Mouse (Mus musculus): ENCODE measurements at regions not wholly inside any gene's neighbourhood (a gene's known extent, or its start where the extent isn't known, plus 50 kb on each side); places are given as distances from the start of the nearest gene placed in this dataset.

DNA sequence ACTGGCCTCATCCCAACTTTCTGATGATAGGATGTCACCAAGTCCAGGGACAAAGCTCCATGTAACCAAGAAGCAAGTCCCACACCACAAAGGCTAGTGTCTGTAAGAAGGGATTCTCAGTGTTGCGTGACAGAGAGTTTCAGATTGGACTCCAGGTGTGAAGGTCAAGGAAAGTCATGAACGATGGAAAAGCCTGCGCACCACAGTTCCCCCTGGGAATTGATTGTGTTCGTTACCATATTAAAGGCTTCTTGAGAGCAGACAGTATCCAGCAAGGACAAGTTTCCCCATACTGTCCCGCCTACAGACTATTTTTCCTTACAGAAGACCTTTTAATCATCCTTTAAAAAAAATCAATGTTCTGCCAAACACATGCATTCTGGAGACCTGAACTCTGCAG is 257.0 kb upstream of the Trpc7 start:
- Histone ChIP-seq H3K4me3 (replicated peaks in 1 of 3; ENCODE audit: low read depth in 2 of 3, low read length in 2 of 3, poor library complexity in 1 of 3) (no peak overlapping the region), H3K9me3 (replicated peaks; ENCODE audit: low read length) (peaks cover 84% of the 10 kb centered on the region), H3K27me3 (replicated peaks) (no peaks in the 10 kb centered on the region), H3K36me3 (replicated peaks in 1 of 2; ENCODE audit: control insufficient read depth in 1 of 2, insufficient read depth in 1 of 2, low read length in 1 of 2) (no peaks in the 10 kb centered on the region), H3K9ac (ENCODE audit: insufficient read depth, low read depth) (no peak overlapping the region), H3K79me2 (replicated peaks; ENCODE audit: control insufficient read depth, extremely low read depth, insufficient read depth, poor library complexity, severe bottlenecking) (no peaks in the 10 kb centered on the region), H3K4me1 (ENCODE audit: control insufficient read depth in 1 of 2, insufficient read depth in 2 of 2) (no peaks in the 10 kb centered on the region), H3K27ac (ENCODE audit: insufficient read depth, low read depth) (no peak overlapping the region), H3K4me2 (ENCODE audit: insufficient read depth, low read depth, poor library complexity, severe bottlenecking) (no peak overlapping the region)
- no peak for DNase-seq (ENCODE audit: extremely low read depth)
- in situ Hi-C loops (cut with MboI; ENCODE audit: low pct_ligation_motif_present, low pct_unique_long_range_greater_than_20kb, low sequenced_read_pairs): no loop called here
- no peak for TF ChIP-seq RCOR1 (conservative IDR thresholded peaks at IDR 0.05; ENCODE audit: low read depth, low read length)
- no peak for TF ChIP-seq SMC3 (IDR thresholded peaks at IDR 0.05; ENCODE audit: low read depth, low read length)
- no peak for TF ChIP-seq HCFC1 (IDR thresholded peaks at IDR 0.05; ENCODE audit: low read depth, low read length)
- no peak for TF ChIP-seq ZKSCAN1 (IDR thresholded peaks at IDR 0.05; ENCODE audit: borderline replicate concordance, low read depth, low read length)
- no peak for TF ChIP-seq UBTF (IDR thresholded peaks at IDR 0.05; ENCODE audit: low read depth, low read length)
- no peak for TF ChIP-seq PAX5 (IDR thresholded peaks at IDR 0.05; ENCODE audit: low read length)
- no peak for TF ChIP-seq E2F4 (IDR thresholded peaks at IDR 0.05; ENCODE audit: insufficient replicate concordance, low read depth, low read length)
- dilution Hi-C loops (cut with MboI; ENCODE audit: extremely low pct_ligation_motif_present, extremely low pct_unique_long_range_greater_than_20kb, low sequenced_read_pairs): no loop called here

DNA sequence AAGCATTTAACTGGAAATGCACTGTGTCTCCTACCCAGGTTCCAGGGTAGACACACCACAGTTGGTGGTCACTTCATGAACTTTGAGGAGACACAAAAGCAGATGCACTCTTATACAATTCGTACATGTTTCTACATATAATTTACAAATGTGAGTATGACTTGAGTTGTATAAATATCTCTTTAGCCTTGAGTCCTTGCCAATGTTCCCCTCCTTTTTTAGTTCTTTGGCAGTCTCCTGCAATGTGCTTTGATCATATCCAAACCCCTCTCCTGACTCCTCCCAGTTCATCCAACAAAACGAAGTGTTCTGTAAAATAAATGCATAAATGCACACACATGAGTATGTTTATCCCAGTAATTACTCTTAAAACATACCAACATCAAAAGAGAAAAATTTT is 251.8 kb upstream of the Trpc7 start:
- no peak for DNase-seq (ENCODE audit: extremely low read depth)
- no peaks in the 10 kb centered on the region for H3K79me2 ChIP-seq (replicated peaks; ENCODE audit: control insufficient read depth, extremely low read depth, insufficient read depth, poor library complexity, severe bottlenecking)
- peaks cover 81% of the 10 kb centered on the region for H3K9me3 ChIP-seq (replicated peaks; ENCODE audit: low read length)
- in situ Hi-C loops (cut with MboI; ENCODE audit: low pct_ligation_motif_present, low pct_unique_long_range_greater_than_20kb, low sequenced_read_pairs) (no loop called here), dilution Hi-C loops (cut with MboI; ENCODE audit: extremely low pct_ligation_motif_present, extremely low pct_unique_long_range_greater_than_20kb, low sequenced_read_pairs) (no loop called here)
- no peak overlapping the region for H3K27ac ChIP-seq (ENCODE audit: insufficient read depth, low read depth)
- no peaks in the 10 kb centered on the region for H3K27me3 ChIP-seq (replicated peaks)
- H3K9ac ChIP-seq (ENCODE audit: insufficient read depth, low read depth): no peak overlapping the region
- H3K4me1 ChIP-seq (ENCODE audit: control insufficient read depth in 1 of 2, insufficient read depth in 2 of 2): no peaks in the 10 kb centered on the region
- no peak overlapping the region for H3K4me2 ChIP-seq (ENCODE audit: insufficient read depth, low read depth, poor library complexity, severe bottlenecking)
- TF ChIP-seq IRF4 (IDR thresholded peaks at IDR 0.05; ENCODE audit: low read depth, low read length) (no peak), TBP (conservative IDR thresholded peaks at IDR 0.05; ENCODE audit: low read depth, low read length) (no peak), MXI1 (IDR thresholded peaks at IDR 0.05; ENCODE audit: low read depth, low read length) (no peak)
- no peak overlapping the region for H3K4me3 ChIP-seq (replicated peaks in 1 of 3; ENCODE audit: low read depth in 2 of 3, low read length in 2 of 3, poor library complexity in 1 of 3)
- H3K36me3 ChIP-seq (replicated peaks in 1 of 2; ENCODE audit: control insufficient read depth in 1 of 2, insufficient read depth in 1 of 2, low read length in 1 of 2): no peaks in the 10 kb centered on the region

DNA sequence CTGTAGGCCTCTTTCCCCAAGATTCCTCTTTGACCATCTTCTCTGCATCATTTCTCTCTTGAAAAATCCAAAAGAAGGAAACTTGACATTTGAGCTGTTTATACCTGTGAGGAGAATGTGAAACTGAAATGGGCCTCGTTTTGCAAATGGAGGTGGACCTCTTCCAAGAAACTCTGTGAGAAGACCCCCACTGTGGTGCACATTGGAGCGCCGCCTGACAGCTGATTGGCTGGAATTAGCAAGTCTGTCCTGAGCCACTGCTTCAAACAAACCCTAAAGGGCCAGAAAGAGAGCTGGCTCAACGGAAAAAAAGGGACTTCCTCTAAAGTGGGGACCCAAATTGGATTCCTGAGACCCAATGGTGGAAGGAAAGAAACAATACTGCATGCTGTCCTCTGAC is 250.9 kb upstream of the Trpc7 start:
- H3K27me3 ChIP-seq (replicated peaks): no peaks in the 10 kb centered on the region
- TF ChIP-seq ZNF384 (IDR thresholded peaks at IDR 0.05; ENCODE audit: low read depth, low read length) (no peak), CHD2 (IDR thresholded peaks at IDR 0.05; ENCODE audit: low read length) (no peak), MAZ (IDR thresholded peaks at IDR 0.05; ENCODE audit: low read depth, low read length) (no peak), POLR2AphosphoS2 (IDR thresholded peaks at IDR 0.05; ENCODE audit: low read depth, low read length) (no peak), ZC3H11A (IDR thresholded peaks at IDR 0.05; ENCODE audit: low read depth, low read length) (no peak), TBP (conservative IDR thresholded peaks at IDR 0.05; ENCODE audit: low read depth, low read length) (no peak), MAFK (IDR thresholded peaks at IDR 0.05; ENCODE audit: insufficient replicate concordance, low read length) (no peak), MAX (IDR thresholded peaks at IDR 0.05; ENCODE audit: low read length) (no peak), EP300 (IDR thresholded peaks at IDR 0.05; ENCODE audit: low read length) (no peak), SMC3 (IDR thresholded peaks at IDR 0.05; ENCODE audit: low read depth, low read length) (no peak), E2F4 (IDR thresholded peaks at IDR 0.05; ENCODE audit: insufficient replicate concordance, low read depth, low read length) (no peak)
- no peak overlapping the region for H3K4me2 ChIP-seq (ENCODE audit: insufficient read depth, low read depth, poor library complexity, severe bottlenecking)
- no peak for DNase-seq (ENCODE audit: extremely low read depth)
- H3K9ac ChIP-seq (ENCODE audit: insufficient read depth, low read depth): no peak overlapping the region
- dilution Hi-C loops (cut with MboI; ENCODE audit: extremely low pct_ligation_motif_present, extremely low pct_unique_long_range_greater_than_20kb, low sequenced_read_pairs) (no loop called here), in situ Hi-C loops (cut with MboI; ENCODE audit: low pct_ligation_motif_present, low pct_unique_long_range_greater_than_20kb, low sequenced_read_pairs) (no loop called here)
- no peaks in the 10 kb centered on the region for H3K4me1 ChIP-seq (ENCODE audit: control insufficient read depth in 1 of 2, insufficient read depth in 2 of 2)
- no peaks in the 10 kb centered on the region for H3K79me2 ChIP-seq (replicated peaks; ENCODE audit: control insufficient read depth, extremely low read depth, insufficient read depth, poor library complexity, severe bottlenecking)
- H3K4me3 ChIP-seq (replicated peaks in 1 of 3; ENCODE audit: low read depth in 2 of 3, low read length in 2 of 3, poor library complexity in 1 of 3): no peak overlapping the region
- H3K36me3 ChIP-seq (replicated peaks in 1 of 2; ENCODE audit: control insufficient read depth in 1 of 2, insufficient read depth in 1 of 2, low read length in 1 of 2): no peaks in the 10 kb centered on the region
- H3K27ac ChIP-seq (ENCODE audit: insufficient read depth, low read depth): no peak overlapping the region
- H3K9me3 ChIP-seq (replicated peaks; ENCODE audit: low read length): peaks cover 77% of the 10 kb centered on the region

Measured in CH12.LX (cell line).